Mouse (Mus musculus) layer of hippocampus, adult 8-10 months (tissue): Measurements from ENCODE around the gene Insm2. TPM values are rescaled to one million over a fixed set of nuclear protein-coding genes. Genes with fewer than 3 reads are reported as not detected.

Experiments used
- DNase-seq, 2 experiments: peaks; one replicate each; pipeline ENCODE4 v3.0.0; 2022; ENCODE audit warnings: low spot score in 2 of 2
- total RNA-seq, 4 experiments: library from RNA; stranded (reverse); gene quantifications; 2 replicates each; pipeline ENCODE4 v1.2.4; 2022

Gene Insm2
- total RNA-seq, 4 experiments from 2014 or later = 0.18 to 0.35 TPM; not detected in 2

DNA sequence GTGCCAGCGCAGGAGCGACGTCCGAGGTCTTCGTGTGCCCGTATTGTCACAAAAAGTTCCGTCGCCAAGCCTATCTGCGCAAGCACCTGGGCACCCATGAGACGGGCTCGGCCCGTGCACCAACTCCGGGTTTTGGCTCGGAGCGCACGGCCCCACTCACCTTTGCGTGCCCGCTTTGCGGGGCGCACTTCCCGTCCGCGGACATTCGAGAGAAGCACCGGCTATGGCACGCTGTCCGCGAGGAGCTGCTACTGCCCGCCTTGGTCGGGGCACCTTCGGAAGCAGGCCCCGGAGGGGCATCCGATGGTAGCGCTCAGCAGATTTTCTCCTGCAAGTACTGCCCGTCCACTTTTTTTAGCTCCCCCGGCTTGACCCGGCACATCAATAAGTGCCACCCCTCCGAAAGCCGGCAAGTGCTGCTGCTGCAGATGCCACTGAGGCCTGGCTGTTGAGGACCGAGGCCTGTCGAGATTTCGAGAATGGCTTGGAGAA lies 1.3 kb downstream of the Insm2 start:
- DNase-seq = no peak

DNA sequence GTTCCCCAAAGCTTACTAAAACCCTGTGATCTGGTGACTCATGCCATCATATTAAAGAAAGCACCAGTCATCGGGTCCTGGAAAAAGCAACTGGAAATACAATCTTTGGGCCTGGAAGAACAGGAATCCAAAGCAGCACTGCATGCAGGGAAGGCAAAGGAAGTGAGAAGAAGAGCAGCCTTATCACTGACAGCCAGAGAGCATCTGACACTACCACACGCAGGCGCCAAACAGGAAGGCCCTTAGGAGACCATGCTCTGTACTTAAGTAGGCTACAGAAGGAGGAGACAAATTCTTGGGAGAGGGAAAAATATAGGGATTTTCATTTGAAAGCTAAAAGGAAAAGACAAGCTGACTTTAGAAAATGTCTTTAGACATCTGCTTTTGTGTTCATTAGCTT lies 5.2 kb downstream of the Insm2 start:
- DNase-seq = no peak

DNA sequence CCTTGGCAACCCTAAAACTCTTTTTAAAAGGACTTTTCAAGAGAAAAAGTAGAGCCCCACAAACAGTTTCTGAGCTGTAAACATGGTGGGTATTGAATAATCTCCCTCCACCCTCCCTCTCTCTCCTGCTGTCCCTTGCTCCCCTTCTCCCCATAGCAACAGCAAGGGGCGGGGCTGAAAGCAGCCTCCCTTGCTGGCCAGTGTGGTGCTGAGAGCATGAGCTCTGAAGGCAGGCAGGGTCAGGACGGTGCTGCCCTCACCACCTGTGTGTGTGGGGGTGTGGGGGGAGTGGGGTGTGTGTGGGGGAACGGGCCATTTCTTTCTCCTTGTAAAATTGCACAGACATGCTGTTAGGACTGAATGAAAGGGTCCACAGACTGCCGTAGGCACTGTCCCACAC lies 8.7 kb downstream of the Insm2 start:
- no peak for DNase-seq

DNA sequence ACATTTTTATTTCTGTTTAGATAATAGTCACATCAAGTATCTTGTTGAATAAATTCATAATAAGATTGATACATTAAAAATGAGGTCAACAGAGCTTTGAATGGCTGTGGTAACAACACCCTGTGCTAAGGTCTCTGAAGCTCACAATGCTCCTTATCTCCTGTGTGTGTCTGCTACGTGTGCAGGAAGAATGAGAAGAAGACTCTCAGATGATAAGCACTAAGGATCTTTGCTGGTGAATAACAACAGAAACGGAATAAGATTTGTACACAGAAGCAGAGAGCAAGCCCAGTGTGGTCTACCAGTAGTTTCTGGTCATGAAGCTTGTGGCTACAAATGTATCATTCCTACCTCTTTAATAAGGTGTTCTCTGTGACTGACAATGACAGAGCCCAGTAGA lies 11.6 kb downstream of the Insm2 start:
- DNase-seq = no peak

DNA sequence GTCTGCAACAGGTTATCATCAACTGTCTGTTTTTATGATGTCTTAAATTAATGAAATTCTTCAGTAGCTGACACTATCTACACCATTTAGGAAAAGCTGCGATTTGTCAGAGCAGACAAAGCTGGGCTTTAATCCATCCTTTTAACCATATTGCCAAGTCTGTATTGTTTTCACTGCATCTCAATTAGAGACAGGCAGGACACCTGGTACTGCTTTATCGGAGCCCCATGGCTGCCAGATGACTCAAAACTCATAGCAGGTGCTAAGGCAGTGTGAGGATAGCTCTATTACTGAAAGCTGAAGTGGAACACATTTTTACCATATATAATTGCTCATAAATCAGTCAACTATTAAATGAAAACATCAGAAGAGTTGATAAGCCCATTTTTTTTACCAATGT lies 21.1 kb downstream of the Insm2 start:
- peak in 1 of 2 experiments; percentile 18 for DNase-seq

DNA sequence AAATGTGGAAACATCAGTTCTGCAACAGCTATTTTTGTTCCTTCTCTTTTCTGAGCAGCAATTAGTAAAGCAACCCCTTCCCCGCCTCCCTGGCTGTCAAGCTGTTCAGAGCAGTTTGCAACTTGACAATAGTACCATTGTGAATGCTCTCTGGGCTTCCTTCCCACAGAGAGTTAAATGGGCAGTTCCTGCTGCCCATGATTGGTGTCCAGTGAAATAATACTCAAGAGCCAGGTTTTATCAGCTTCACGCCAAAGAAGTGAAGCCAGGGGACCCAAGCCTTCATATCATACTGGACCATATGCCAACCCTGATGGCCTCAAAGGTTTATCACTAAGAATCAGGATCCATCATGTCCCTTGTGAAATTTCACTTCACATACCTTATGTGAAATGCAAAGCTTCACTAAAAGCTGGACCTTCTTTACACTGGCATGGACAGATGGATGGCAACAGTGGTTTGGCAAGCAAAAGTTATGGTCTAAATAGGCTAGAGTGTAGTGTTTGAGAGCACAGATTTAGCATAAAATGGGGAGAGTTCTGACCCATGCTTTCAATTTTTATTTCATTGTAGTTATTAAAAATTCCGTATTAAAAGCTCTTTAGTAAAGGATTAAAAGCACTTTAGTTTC lies 23.5 kb downstream of the Insm2 start:
- DNase-seq = peak in 1 of 2 experiments; percentile 16

DNA sequence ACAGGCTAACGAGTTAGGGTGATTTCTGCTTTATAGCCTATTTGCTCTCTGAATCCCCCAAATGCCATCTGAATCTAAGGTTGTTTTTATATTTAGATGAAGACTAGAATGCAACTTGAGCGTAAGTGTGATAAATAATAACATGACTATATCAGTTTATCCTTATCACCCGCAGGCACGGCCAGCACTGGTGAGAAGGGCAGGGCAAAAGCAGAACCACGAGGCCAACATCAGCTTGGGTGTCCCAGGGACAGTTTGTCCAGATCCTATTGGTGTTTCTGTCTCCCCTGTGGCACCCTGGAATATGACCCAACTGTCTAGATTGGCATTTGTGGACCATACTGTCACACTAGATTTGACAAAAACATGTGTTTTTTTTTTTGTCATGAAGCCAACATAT lies 24.0 kb downstream of the Insm2 start:
- no peak for DNase-seq

DNA sequence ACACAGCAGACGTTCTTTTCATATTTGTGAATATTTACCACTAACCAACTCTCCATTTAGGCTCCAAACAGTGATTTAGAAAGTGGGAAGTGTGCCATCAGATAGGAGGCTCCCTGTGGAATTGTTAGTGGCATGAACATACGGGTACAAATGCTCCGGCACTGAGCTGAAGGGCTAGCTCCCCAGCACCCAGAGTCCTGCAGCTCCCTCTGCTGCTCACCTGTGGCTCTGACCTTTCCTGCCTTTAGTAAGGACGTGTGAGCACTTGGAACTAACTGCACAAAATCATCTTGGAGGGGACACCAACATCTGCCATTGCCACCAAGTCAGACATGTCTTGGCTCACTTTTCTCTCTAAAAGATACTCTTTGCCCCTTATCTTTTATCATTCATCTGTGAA lies 27.5 kb downstream of the Insm2 start:
- no peak for DNase-seq

DNA sequence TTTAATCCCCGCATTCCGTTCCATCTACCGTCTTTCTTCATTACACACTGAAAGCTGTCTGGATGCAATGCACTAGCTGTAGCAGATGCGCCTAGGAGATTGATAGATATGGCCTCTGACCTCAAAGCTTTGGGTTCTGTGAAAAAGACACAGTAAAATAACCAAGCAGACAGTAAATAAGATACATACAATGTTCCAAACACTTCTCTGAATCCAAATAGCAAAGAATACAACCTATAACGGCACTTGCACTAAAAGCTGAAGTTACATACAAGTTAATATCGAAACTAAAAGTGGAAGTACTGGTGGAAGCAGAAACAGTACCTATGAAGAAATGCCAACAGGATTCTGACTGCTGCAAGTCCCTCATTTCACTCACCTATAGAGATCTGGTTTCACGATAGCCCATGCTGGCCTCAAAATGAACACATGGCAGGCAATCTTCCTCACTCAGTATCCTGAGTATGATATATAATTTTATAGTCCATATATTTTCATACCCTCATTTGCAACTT lies 48.8 kb downstream of the Insm2 start:
- no peak for DNase-seq

Other genes starting within 250 kb of the Insm2 start
- gene Psma6, start 215.2 kb upstream of the Insm2 start, total RNA-seq = 100 to 1,000 TPM; 139 to 158 (median 150) TPM
- gene Nfkbia, start 106.8 kb upstream of the Insm2 start, total RNA-seq = 10 to 100 TPM; 23.8 to 46.1 (median 33.3) TPM
- gene Aldoart2, start 34.2 kb upstream of the Insm2 start, total RNA-seq = under 1 TPM in 3 of 4 experiments, not detected in 1; 0.22 to 0.37 (median 0.25) TPM
- 100 to 1,000 TPM in 3 of 4 experiments, 10 to 100 TPM in 1; 98.5 to 138 (median 121) TPM for gene Ralgapa1, start 221.7 kb downstream of the Insm2 start, total RNA-seq
- gene Brms1l, start 236.9 kb downstream of the Insm2 start, total RNA-seq = 10 to 100 TPM; 67.2 to 76.9 (median 72.0) TPM